Mouse (Mus musculus) ES-E14 (cell line): ENCODE measurements at regions not wholly inside any gene's neighbourhood (a gene's known extent, or its start where the extent isn't known, plus 50 kb on each side); places are given as distances from the start of the nearest gene placed in this dataset.

ENCODE experiments used
- ZC3H11A ChIP-seq: IDR thresholded peaks from 2 replicates; pipeline ENCODE4 v1.6.1; 2012; ENCODE audit warnings: low read depth, mild to moderate bottlenecking, inconsistent platforms, low read length, borderline replicate concordance
- ZNF384 ChIP-seq: IDR thresholded peaks from 2 replicates; pipeline ENCODE4 v1.6.1; 2012; ENCODE audit warnings: low read depth, low read length, inconsistent platforms

GRCm38 (mm10) chr8:101628816-101629215 lies 1156.6 kb downstream of the Cdh11 start:
- TF ChIP-seq ZNF384 (no peak), ZC3H11A (peak; percentile 44; the same call in 1 of the 2 replicates)
